Mouse (Mus musculus): ENCODE data around the gene Gm49601. TPM values are rescaled to one million over a fixed set of nuclear protein-coding genes. Genes with fewer than 3 reads are reported as not detected.

Gm49601 gene
- polyA plus RNA-seq, 1 experiment from 2014 or later: 0.63 TPM

DNA sequence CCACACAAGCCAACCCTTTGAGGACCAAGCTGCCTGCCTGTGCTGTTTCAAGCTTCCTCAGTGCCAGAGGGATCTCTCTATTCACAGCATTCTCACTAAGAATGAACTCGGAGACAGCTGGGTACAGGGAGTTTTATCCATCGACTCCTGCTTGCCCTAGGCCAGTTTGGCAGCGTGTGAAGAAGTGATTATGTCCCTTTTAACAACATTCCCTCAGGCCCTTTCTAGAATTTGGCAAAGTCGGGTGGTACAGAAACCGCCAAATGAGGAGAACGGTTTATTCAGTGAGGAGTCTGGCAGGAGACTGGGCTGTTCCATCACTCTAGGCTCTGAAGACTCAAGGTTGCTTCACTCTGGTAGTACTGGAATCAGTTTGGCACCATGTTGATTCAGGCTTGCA is 6.0 kb downstream of the Gm49601 start:
- peak overlapping the region; percentile 83 for H3K4me2 ChIP-seq (ENCODE audit: low read depth, low read length)
- H3K4me1 ChIP-seq (ENCODE audit: control insufficient read depth, insufficient read depth, low read length): peaks cover 23% of the 10 kb centered on the region
- ATAC-seq (replicated peaks; ENCODE audit: extremely low read depth, insufficient read depth, low FRiP score): no peak
- peak overlapping the region; percentile 56 for H3K4me3 ChIP-seq (ENCODE audit: low read length)
- no peak overlapping the region for H3K9ac ChIP-seq (ENCODE audit: low read length)
- 39% methylated on average over 6 of the region's 6 CpGs for WGBS
- H3K9me3 ChIP-seq (replicated peaks; ENCODE audit: control insufficient read depth, low read length): no peaks in the 10 kb centered on the region
- H3K27ac ChIP-seq (ENCODE audit: low read length): no peak overlapping the region
- H3K27me3 ChIP-seq (ENCODE audit: control insufficient read depth, insufficient read depth, low read length): peaks cover 88% of the 10 kb centered on the region
- H3K36me3 ChIP-seq (ENCODE audit: control insufficient read depth, insufficient read depth): no peaks in the 10 kb centered on the region

DNA sequence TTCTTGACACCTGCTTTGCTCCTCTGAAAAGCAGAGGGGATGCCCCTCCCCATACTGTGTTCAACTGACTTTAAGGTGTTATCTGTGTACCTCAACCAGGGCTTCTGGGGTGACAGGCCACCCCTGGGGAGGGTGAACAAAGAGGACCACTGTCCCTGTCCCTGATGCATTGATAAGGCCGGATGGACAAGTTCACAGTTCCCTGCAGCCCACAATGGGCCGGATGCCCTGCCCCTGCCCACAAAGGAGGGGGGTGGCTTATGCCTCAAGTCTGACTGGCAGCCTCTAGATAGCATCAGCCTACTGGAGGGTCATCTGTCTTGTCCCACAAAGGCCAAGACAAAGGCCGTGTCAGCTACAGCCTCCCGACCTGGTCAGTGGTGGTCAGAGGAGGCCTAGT is 7.1 kb downstream of the Gm49601 start:
- ATAC-seq (replicated peaks; ENCODE audit: extremely low read depth, insufficient read depth, low FRiP score): no peak
- H3K36me3 ChIP-seq (ENCODE audit: control insufficient read depth, insufficient read depth): no peaks in the 10 kb centered on the region
- no peak overlapping the region for H3K9ac ChIP-seq (ENCODE audit: low read length)
- peaks cover 77% of the 10 kb centered on the region for H3K27me3 ChIP-seq (ENCODE audit: control insufficient read depth, insufficient read depth, low read length)
- H3K4me3 ChIP-seq (ENCODE audit: low read length): no peak overlapping the region
- no peak overlapping the region for H3K4me2 ChIP-seq (ENCODE audit: low read depth, low read length)
- WGBS: 60% methylated on average over 4 of the region's 4 CpGs
- no peaks in the 10 kb centered on the region for H3K9me3 ChIP-seq (replicated peaks; ENCODE audit: control insufficient read depth, low read length)
- peaks cover 23% of the 10 kb centered on the region for H3K4me1 ChIP-seq (ENCODE audit: control insufficient read depth, insufficient read depth, low read length)
- no peak overlapping the region for H3K27ac ChIP-seq (ENCODE audit: low read length)

DNA sequence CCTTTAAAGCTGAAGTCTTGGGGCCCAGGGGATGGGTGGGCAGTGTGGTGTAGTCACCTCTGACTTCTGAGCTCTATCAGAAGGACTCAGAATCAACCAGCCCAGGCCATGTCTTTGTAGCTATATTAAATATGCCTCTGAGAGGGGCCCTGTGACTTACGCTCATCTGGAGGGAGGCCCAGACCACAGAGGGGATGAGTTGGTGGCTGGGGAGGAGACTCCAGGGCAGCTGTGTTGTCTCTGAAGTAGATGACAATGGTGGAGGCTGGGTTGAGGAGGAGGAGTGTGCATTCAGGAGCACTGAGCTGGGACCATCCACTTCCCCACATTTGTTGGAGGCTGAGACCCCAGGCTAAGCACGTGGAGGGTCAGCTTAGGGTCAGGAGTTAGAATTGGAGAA is 7.9 kb downstream of the Gm49601 start:
- Histone ChIP-seq H3K4me2 (ENCODE audit: low read depth, low read length) (no peak overlapping the region), H3K36me3 (ENCODE audit: control insufficient read depth, insufficient read depth) (no peaks in the 10 kb centered on the region), H3K9ac (ENCODE audit: low read length) (no peak overlapping the region), H3K27me3 (ENCODE audit: control insufficient read depth, insufficient read depth, low read length) (peaks cover 69% of the 10 kb centered on the region), H3K9me3 (replicated peaks; ENCODE audit: control insufficient read depth, low read length) (no peaks in the 10 kb centered on the region), H3K4me1 (ENCODE audit: control insufficient read depth, insufficient read depth, low read length) (peaks cover 23% of the 10 kb centered on the region), H3K4me3 (ENCODE audit: low read length) (no peak overlapping the region), H3K27ac (ENCODE audit: low read length) (no peak overlapping the region)
- 55% methylated on average over 2 of the region's 2 CpGs for WGBS
- no peak for ATAC-seq (replicated peaks; ENCODE audit: extremely low read depth, insufficient read depth, low FRiP score)

DNA sequence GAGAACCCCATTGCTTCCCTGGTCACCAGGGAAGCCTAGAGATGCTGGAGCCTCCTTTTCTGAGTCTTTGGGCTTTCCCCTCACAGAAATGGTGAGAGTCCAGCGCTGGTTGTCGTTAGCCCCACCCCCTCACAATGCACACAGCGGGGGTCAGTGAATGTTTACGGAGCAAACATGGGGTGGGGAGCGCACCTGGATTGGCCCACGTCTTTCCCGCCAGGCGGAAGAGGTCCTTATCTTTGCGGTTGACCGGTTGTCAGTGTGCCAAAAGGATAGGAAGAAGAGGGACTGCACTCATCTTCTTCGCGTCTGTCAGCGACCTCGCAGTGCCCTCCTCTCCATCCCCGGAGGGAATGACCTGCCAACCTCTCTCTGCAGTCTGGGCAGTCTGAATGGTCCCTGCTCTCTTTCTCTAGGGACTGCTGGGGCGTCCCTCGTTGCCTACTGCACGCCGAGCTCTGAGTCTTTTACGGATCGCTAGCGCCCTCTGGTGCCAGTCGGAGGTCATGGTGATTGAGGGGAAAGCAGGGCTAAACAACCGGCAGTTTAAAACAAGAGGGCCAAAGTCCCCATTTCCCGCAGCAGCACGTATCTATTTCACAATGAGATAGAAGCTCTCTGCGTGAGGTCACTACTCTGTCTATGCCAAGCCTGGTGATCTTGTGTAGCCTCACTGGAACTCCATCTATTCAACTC is 8.7 kb downstream of the Gm49601 start:
- Histone ChIP-seq H3K27ac (ENCODE audit: low read length) (no peak overlapping the region), H3K36me3 (ENCODE audit: control insufficient read depth, insufficient read depth) (no peaks in the 10 kb centered on the region), H3K4me1 (ENCODE audit: control insufficient read depth, insufficient read depth, low read length) (peaks cover 23% of the 10 kb centered on the region), H3K4me2 (ENCODE audit: low read depth, low read length) (peak overlapping the region; percentile 57), H3K27me3 (ENCODE audit: control insufficient read depth, insufficient read depth, low read length) (peaks cover 61% of the 10 kb centered on the region), H3K4me3 (ENCODE audit: low read length) (peak overlapping the region; percentile 28), H3K9ac (ENCODE audit: low read length) (0 out of 2 replicates have a peak overlapping the region, but pooled peaks have one; percentile 35), H3K9me3 (replicated peaks; ENCODE audit: control insufficient read depth, low read length) (no peaks in the 10 kb centered on the region)
- WGBS: 2% methylated on average over 27 of the region's 27 CpGs
- ATAC-seq (replicated peaks; ENCODE audit: extremely low read depth, insufficient read depth, low FRiP score): no peak; the same call in 1 of the 2 replicates

DNA sequence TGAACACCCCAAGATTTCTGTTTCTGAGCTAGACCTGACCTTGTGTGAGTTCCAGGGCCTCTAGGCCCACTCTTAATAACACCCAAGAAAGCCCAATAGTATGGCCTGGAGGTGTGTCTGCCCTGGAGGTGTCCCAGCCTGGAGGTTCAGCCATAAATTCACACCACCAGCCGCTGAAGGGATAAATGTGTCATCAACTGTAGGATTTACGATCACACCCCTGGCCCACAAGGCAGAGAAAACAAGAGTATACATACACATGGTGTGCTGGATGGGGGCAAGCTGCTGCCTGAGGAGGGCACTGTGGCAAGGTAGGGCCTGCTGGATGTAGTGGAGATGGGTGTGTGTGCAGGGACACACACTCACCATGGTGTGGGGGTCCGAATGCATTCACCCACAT is 12.9 kb downstream of the Gm49601 start:
- Histone ChIP-seq H3K4me1 (ENCODE audit: control insufficient read depth, insufficient read depth, low read length) (peaks cover 7% of the 10 kb centered on the region), H3K27me3 (ENCODE audit: control insufficient read depth, insufficient read depth, low read length) (peaks cover 32% of the 10 kb centered on the region), H3K9ac (ENCODE audit: low read length) (no peak overlapping the region), H3K4me3 (ENCODE audit: low read length) (no peak overlapping the region), H3K27ac (ENCODE audit: low read length) (no peak overlapping the region), H3K36me3 (ENCODE audit: control insufficient read depth, insufficient read depth) (no peaks in the 10 kb centered on the region), H3K9me3 (replicated peaks; ENCODE audit: control insufficient read depth, low read length) (no peaks in the 10 kb centered on the region), H3K4me2 (ENCODE audit: low read depth, low read length) (no peak overlapping the region)
- WGBS: 76% methylated on average over 3 of the region's 3 CpGs
- ATAC-seq (replicated peaks; ENCODE audit: extremely low read depth, insufficient read depth, low FRiP score): no peak

DNA sequence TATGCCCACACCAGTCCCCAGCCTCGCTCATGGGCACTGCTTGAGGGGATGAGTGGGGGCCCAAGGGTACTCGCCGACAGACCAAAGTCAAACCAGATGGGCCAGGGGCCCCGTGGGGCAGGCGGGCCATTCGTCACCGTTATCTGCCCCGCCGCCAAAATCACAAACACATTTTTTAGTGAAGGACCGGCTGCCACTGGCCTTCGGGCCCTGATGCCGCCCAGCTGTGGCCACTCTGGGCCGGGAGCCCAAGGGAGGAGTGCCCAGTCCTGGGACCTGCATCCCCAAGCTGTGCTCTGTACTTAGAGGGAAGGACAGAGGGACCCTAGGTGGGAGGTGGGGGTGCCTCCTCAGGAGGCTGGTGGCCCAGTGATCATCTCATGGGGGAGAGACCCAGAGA is 14.5 kb downstream of the Gm49601 start:
- H3K27ac ChIP-seq (ENCODE audit: low read length): no peak overlapping the region
- no peak overlapping the region for H3K4me2 ChIP-seq (ENCODE audit: low read depth, low read length)
- H3K4me1 ChIP-seq (ENCODE audit: control insufficient read depth, insufficient read depth, low read length): no peaks in the 10 kb centered on the region
- WGBS: 44% methylated on average over 13 of the region's 13 CpGs
- no peaks in the 10 kb centered on the region for H3K9me3 ChIP-seq (replicated peaks; ENCODE audit: control insufficient read depth, low read length)
- H3K4me3 ChIP-seq (ENCODE audit: low read length): no peak overlapping the region
- H3K9ac ChIP-seq (ENCODE audit: low read length): no peak overlapping the region
- ATAC-seq (replicated peaks; ENCODE audit: extremely low read depth, insufficient read depth, low FRiP score): no peak
- H3K36me3 ChIP-seq (ENCODE audit: control insufficient read depth, insufficient read depth): no peaks in the 10 kb centered on the region
- H3K27me3 ChIP-seq (ENCODE audit: control insufficient read depth, insufficient read depth, low read length): peaks cover 21% of the 10 kb centered on the region

DNA sequence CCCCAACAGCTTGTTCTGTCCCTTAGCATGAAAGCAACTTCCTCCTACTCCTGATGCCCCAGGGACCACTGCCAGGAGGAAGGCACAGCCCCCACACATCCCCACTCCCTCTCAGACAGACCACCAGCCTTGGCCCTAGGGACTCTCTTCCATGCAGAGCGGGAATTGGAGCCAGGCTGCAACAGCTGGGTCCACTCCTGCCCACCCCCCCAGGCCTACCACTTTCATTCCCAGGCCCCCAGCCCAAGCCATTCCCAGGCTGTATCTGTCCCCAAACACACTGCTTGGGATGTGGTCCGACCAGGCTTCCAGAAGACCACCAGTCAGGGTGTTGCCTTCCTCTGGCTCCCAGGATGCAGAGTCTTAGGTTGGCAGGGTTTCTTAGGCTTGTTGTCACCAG is 17.1 kb downstream of the Gm49601 start:
- Histone ChIP-seq H3K9me3 (replicated peaks; ENCODE audit: control insufficient read depth, low read length) (no peaks in the 10 kb centered on the region), H3K4me2 (ENCODE audit: low read depth, low read length) (no peak overlapping the region), H3K27me3 (ENCODE audit: control insufficient read depth, insufficient read depth, low read length) (peaks cover 13% of the 10 kb centered on the region), H3K4me1 (ENCODE audit: control insufficient read depth, insufficient read depth, low read length) (peaks cover 11% of the 10 kb centered on the region), H3K9ac (ENCODE audit: low read length) (no peak overlapping the region), H3K36me3 (ENCODE audit: control insufficient read depth, insufficient read depth) (no peaks in the 10 kb centered on the region), H3K27ac (ENCODE audit: low read length) (no peak overlapping the region), H3K4me3 (ENCODE audit: low read length) (no peak overlapping the region)
- 68% methylated on average over 2 of the region's 2 CpGs for WGBS
- ATAC-seq (replicated peaks; ENCODE audit: extremely low read depth, insufficient read depth, low FRiP score): no peak

DNA sequence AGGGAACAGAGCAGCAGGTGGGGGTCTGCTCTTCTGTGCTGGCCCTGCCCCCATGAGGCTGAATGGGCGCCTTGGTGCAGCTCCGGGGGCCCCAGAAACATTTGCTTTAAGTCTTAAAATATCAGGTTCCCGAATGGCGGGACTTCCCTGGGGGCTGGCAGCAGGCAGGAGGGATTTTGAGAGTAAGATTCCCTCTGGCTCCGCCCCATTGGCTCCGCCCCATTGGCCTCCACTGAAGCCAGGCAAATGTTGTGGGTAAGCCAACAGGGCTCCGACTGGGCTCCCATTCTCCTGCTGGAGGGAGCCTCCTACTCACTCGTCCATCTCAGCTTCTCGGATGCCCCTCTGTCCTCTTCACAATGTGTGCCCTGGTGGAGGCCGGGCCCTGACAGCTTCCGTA is 18.0 kb downstream of the Gm49601 start:
- ATAC-seq (replicated peaks; ENCODE audit: extremely low read depth, insufficient read depth, low FRiP score): no peak
- no peak overlapping the region for H3K4me2 ChIP-seq (ENCODE audit: low read depth, low read length)

DNA sequence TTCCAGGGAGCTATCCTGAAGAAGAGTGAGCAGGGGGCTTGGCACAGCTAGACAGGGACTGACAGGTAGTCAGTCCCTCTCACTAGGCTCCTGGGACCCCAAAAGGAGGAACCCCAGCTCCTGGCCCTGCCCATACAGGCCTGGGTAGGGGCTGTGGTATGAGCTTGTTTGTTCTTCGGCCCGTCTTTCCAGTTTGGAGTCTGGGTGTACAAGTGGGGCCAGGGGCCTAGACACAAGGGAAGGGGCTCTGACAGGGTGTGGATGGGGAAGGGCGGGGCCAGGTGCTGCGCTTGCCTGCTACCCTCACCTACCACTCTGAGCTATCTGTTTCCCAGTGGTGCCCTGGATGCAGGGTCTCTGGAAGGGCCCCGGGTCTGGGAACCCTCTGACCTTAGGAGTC is 20.5 kb downstream of the Gm49601 start:
- no peaks in the 10 kb centered on the region for H3K36me3 ChIP-seq (ENCODE audit: control insufficient read depth, insufficient read depth)
- H3K27me3 ChIP-seq (ENCODE audit: control insufficient read depth, insufficient read depth, low read length): peaks cover 11% of the 10 kb centered on the region; the same call in 1 of the 2 replicates
- H3K4me3 ChIP-seq (ENCODE audit: low read length): no peak overlapping the region
- WGBS: 77% methylated on average over 5 of the region's 5 CpGs
- H3K4me1 ChIP-seq (ENCODE audit: control insufficient read depth, insufficient read depth, low read length): peaks cover 17% of the 10 kb centered on the region
- no peak overlapping the region for H3K4me2 ChIP-seq (ENCODE audit: low read depth, low read length)
- no peaks in the 10 kb centered on the region for H3K9me3 ChIP-seq (replicated peaks; ENCODE audit: control insufficient read depth, low read length)
- no peak overlapping the region for H3K9ac ChIP-seq (ENCODE audit: low read length)
- H3K27ac ChIP-seq (ENCODE audit: low read length): no peak overlapping the region
- ATAC-seq (replicated peaks; ENCODE audit: extremely low read depth, insufficient read depth, low FRiP score): no peak

More for the DNA sequence above, 18.0 kb downstream of the Gm49601 start:
- Histone ChIP-seq H3K27me3 (ENCODE audit: control insufficient read depth, insufficient read depth, low read length) (peaks cover 13% of the 10 kb centered on the region; the same call in 1 of the 2 replicates), H3K4me1 (ENCODE audit: control insufficient read depth, insufficient read depth, low read length) (peaks cover 17% of the 10 kb centered on the region), H3K9ac (ENCODE audit: low read length) (no peak overlapping the region), H3K36me3 (ENCODE audit: control insufficient read depth, insufficient read depth) (no peaks in the 10 kb centered on the region), H3K9me3 (replicated peaks; ENCODE audit: control insufficient read depth, low read length) (no peaks in the 10 kb centered on the region), H3K27ac (ENCODE audit: low read length) (no peak overlapping the region), H3K4me3 (ENCODE audit: low read length) (no peak overlapping the region)
- WGBS: 22% methylated on average over 11 of the region's 11 CpGs

Measured in heart, embryonic 16.5 days (tissue).